Mouse (Mus musculus) spleen, adult 2 months (tissue): ENCODE measurements around the gene Foxa1.

ENCODE experiments used
- CTCF ChIP-seq: fragments of 200-500 bp; IDR thresholded peaks from 2 replicates; pipeline ENCODE4 v1.5.1; 2011; ENCODE audit warnings: mild to moderate bottlenecking, inconsistent platforms; ENCODE audit not compliant: insufficient read depth, insufficient read length, insufficient replicate concordance; ENCODE audit errors: extremely low read depth
- POLR2A ChIP-seq: fragments of 200-500 bp; IDR thresholded peaks from 2 replicates; pipeline ENCODE4 v1.6.1; 2011; ENCODE audit warnings: low read depth, low read length, inconsistent platforms

DNA sequence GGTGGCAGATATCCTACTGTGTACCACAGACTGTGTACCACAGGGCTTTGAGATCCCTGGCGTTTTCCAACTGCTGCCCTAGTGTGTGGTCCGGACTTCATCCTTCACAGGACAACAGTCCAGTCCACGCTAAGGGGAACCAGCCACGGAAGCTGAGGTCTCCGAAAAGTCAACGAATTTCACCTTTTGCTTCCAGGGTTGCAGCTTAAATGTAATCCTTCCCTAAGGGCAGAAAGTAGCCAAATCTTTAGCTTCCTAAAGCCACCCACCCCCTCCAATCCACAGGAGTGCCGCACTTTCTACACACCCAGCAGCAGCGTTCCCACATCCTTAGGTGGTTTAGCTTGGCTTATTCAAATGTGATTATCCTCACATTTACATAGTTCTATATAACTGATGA is 4.2 kb upstream of the Foxa1 start:
- no peak for TF ChIP-seq CTCF
- no peak for TF ChIP-seq POLR2A
